Mouse (Mus musculus) MEL (cell line): Measurements from ENCODE around the gene Fut9. TPM values are rescaled to one million over a fixed set of nuclear protein-coding genes. Genes with fewer than 3 reads are reported as not detected.

Experiments used
- DNase-seq: peaks from one replicate; pipeline ENCODE4 v3.0.0; 2011; ENCODE audit warnings: low read depth, low spot score
- H3K27ac ChIP-seq: 2 replicates; pipeline ENCODE4 v1.5.1; 2012; ENCODE audit warnings: low read depth, mild to moderate bottlenecking, control low read depth, low read length, moderate library complexity; ENCODE audit not compliant: control insufficient read depth
- H3K27me3 ChIP-seq, 2 experiments: fragments of 150-350 bp in 1 of 2; sonication (generic) in 1 of 2; 2 replicates each; pipeline ENCODE4 v1.6.1; 2012; ENCODE audit warnings: low read length in 2 of 2, mild to moderate bottlenecking in 2 of 2, improper control_type of control experiment in 1 of 2, moderate library complexity in 1 of 2; ENCODE audit not compliant: insufficient read depth in 2 of 2, control insufficient read depth in 1 of 2
- H3K36me3 ChIP-seq, 2 experiments: 2 replicates each; pipeline ENCODE4 v1.6.1; 2012 to 2014; ENCODE audit warnings: low read length in 2 of 2, improper control_type of control experiment in 1 of 2, inconsistent platforms in 1 of 2, mild to moderate bottlenecking in 1 of 2; ENCODE audit not compliant: insufficient read depth in 2 of 2, control insufficient read depth in 1 of 2
- H3K4me1 ChIP-seq, 2 experiments: fragments of 150-350 bp in 1 of 2; sonication (generic) in 1 of 2; 2 replicates each; pipeline ENCODE4 v1.6.1; 2012; ENCODE audit warnings: low read length in 2 of 2, improper control_type of control experiment in 1 of 2, mild to moderate bottlenecking in 1 of 2; ENCODE audit not compliant: insufficient read depth in 2 of 2, control insufficient read depth in 1 of 2
- H3K4me3 ChIP-seq, 2 experiments: fragments of 150-350 bp in 1 of 2; sonication (generic) in 1 of 2; 2 replicates each; pipeline ENCODE4 v1.5.1; 2012; ENCODE audit warnings: low read depth in 2 of 2, low read length in 2 of 2, mild to moderate bottlenecking in 2 of 2, moderate library complexity in 2 of 2, control low read depth in 1 of 2, improper control_type of control experiment in 1 of 2; ENCODE audit not compliant: control insufficient read depth in 1 of 2, insufficient read depth in 1 of 2
- H3K79me2 ChIP-seq: 2 replicates; pipeline ENCODE4 v1.6.1; 2012; ENCODE audit warnings: mild to moderate bottlenecking, low read length, moderate library complexity; ENCODE audit not compliant: control insufficient read depth, poor library complexity, insufficient read depth
- H3K9ac ChIP-seq: 2 replicates; pipeline ENCODE4 v1.6.1; 2012; ENCODE audit warnings: low read depth, mild to moderate bottlenecking, control low read depth, low read length, moderate library complexity; ENCODE audit not compliant: control insufficient read depth, poor library complexity, severe bottlenecking
- H3K9me3 ChIP-seq: fragments of 150-350 bp; sonication (generic); replicated peaks from 2 replicates; pipeline ENCODE4 v1.6.1; 2012; ENCODE audit warnings: mild to moderate bottlenecking, low read length, improper control_type of control experiment, moderate library complexity; ENCODE audit not compliant: insufficient read depth
- CHD1 ChIP-seq: IDR thresholded peaks from 2 replicates; pipeline ENCODE4 v1.6.1; 2012; ENCODE audit warnings: low read depth, mild to moderate bottlenecking, inconsistent platforms, low read length, improper control_type of control experiment
- CTCF ChIP-seq, 3 experiments: IDR thresholded peaks in 2 of 3; conservative IDR thresholded peaks in 1 of 3; 2 replicates each; pipeline ENCODE4 v1.5.1; 2011 to 2012; ENCODE audit warnings: low read length in 3 of 3, low read depth in 2 of 3, mild to moderate bottlenecking in 2 of 3, improper control_type of control experiment in 1 of 3, inconsistent platforms in 1 of 3, mixed read lengths in 1 of 3, moderate library complexity in 1 of 3; ENCODE audit not compliant: control insufficient read depth in 1 of 3, insufficient read depth in 1 of 3, poor library complexity in 1 of 3, severe bottlenecking in 1 of 3
- E2F4 ChIP-seq: IDR thresholded peaks from 2 replicates; pipeline ENCODE4 v1.6.1; 2011; ENCODE audit warnings: low read depth, low read length, improper control_type of control experiment, borderline replicate concordance
- ELF1 ChIP-seq: IDR thresholded peaks from 2 replicates; pipeline ENCODE4 v1.6.1; 2014; ENCODE audit warnings: low read depth, mild to moderate bottlenecking, inconsistent platforms, low read length, improper control_type of control experiment, moderate library complexity
- GATA1 ChIP-seq: IDR thresholded peaks from 2 replicates; pipeline ENCODE4 v1.6.1; 2011; ENCODE audit warnings: low read depth, low read length, improper control_type of control experiment
- HCFC1 ChIP-seq: IDR thresholded peaks from 2 replicates; pipeline ENCODE4 v1.6.1; 2012; ENCODE audit warnings: low read depth, mild to moderate bottlenecking, inconsistent platforms, low read length, improper control_type of control experiment, moderate library complexity
- KAT2A ChIP-seq: conservative IDR thresholded peaks from 2 replicates; pipeline ENCODE4 v1.6.1; 2012; ENCODE audit warnings: low read depth, low read length, improper control_type of control experiment, inconsistent platforms
- MAX ChIP-seq: IDR thresholded peaks from 2 replicates; pipeline ENCODE4 v1.6.1; 2011; ENCODE audit warnings: low read length, improper control_type of control experiment
- MAZ ChIP-seq: IDR thresholded peaks from 2 replicates; pipeline ENCODE4 v1.6.1; 2012; ENCODE audit warnings: low read depth, mild to moderate bottlenecking, inconsistent platforms, low read length, improper control_type of control experiment
- MXI1 ChIP-seq: IDR thresholded peaks from 2 replicates; pipeline ENCODE4 v1.6.1; 2011; ENCODE audit warnings: mild to moderate bottlenecking, low read depth, low read length, improper control_type of control experiment
- MYB ChIP-seq: IDR thresholded peaks from 2 replicates; pipeline ENCODE4 v1.6.1; 2011; ENCODE audit warnings: mild to moderate bottlenecking, low read depth, low read length, improper control_type of control experiment
- MYC ChIP-seq: IDR thresholded peaks from 2 replicates; pipeline ENCODE4 v1.6.1; 2011; ENCODE audit warnings: low read depth, mild to moderate bottlenecking, low read length, improper control_type of control experiment, moderate library complexity
- NRF1 ChIP-seq: IDR thresholded peaks from 2 replicates; pipeline ENCODE4 v1.6.1; 2014; ENCODE audit warnings: low read depth, mild to moderate bottlenecking, inconsistent platforms, low read length, improper control_type of control experiment, moderate library complexity; ENCODE audit not compliant: poor library complexity, insufficient read depth, severe bottlenecking
- RAD21 ChIP-seq: IDR thresholded peaks from 2 replicates; pipeline ENCODE4 v1.6.1; 2011; ENCODE audit warnings: mild to moderate bottlenecking, low read depth, low read length, improper control_type of control experiment
- RCOR1 ChIP-seq: IDR thresholded peaks from 2 replicates; pipeline ENCODE4 v1.6.1; 2012; ENCODE audit warnings: low read depth, mild to moderate bottlenecking, inconsistent platforms, low read length, improper control_type of control experiment
- SIN3A ChIP-seq: IDR thresholded peaks from 2 replicates; pipeline ENCODE4 v1.6.1; 2012; ENCODE audit warnings: low read length, improper control_type of control experiment, inconsistent platforms
- SMC3 ChIP-seq: IDR thresholded peaks from 2 replicates; pipeline ENCODE4 v1.6.1; 2011; ENCODE audit warnings: low read depth, low read length, improper control_type of control experiment
- TAL1 ChIP-seq: IDR thresholded peaks from 2 replicates; pipeline ENCODE4 v1.6.1; 2012; ENCODE audit warnings: mild to moderate bottlenecking, inconsistent platforms, low read length, moderate library complexity, mixed read lengths
- TBP ChIP-seq: IDR thresholded peaks from 2 replicates; pipeline ENCODE4 v1.8.0; 2011; ENCODE audit warnings: low read depth, low read length, improper control_type of control experiment
- USF1 ChIP-seq: IDR thresholded peaks from 2 replicates; pipeline ENCODE4 v1.6.1; 2014; ENCODE audit warnings: low read depth, mild to moderate bottlenecking, inconsistent platforms, low read length, improper control_type of control experiment, moderate library complexity
- USF2 ChIP-seq, 2 experiments: IDR thresholded peaks; 2 replicates each; pipeline ENCODE4 v1.6.1; 2011 to 2012; ENCODE audit warnings: improper control_type of control experiment in 2 of 2, low read length in 2 of 2, borderline replicate concordance in 1 of 2, inconsistent platforms in 1 of 2, low read depth in 1 of 2, mild to moderate bottlenecking in 1 of 2; ENCODE audit not compliant: insufficient read depth in 1 of 2
- ZKSCAN1 ChIP-seq: IDR thresholded peaks from 2 replicates; pipeline ENCODE4 v1.6.1; 2012; ENCODE audit warnings: low read depth, mild to moderate bottlenecking, inconsistent platforms, low read length, improper control_type of control experiment, moderate library complexity
- polyA plus RNA-seq, 2 experiments: library from polyadenylated mRNA; stranded (reverse) in 1 of 2; unstranded in 1 of 2; fragments of >175 nt in 1 of 2; fragments of >200 nt in 1 of 2; gene quantifications; 2 replicates each; pipeline versions ENCODE4 v1.2.1 to v1.2.4; 2012; ENCODE audit warnings: low replicate concordance in 2 of 2, low read depth in 1 of 2; ENCODE audit not compliant: insufficient read length in 2 of 2, insufficient read depth in 1 of 2, missing spikeins in 1 of 2
- total RNA-seq: library from RNA; depleted of rRNA; stranded (reverse); fragments of 300-350 nt; gene quantifications from 2 replicates; pipeline ENCODE4 v1.2.3, GENCODE M21; 2012

The Fut9 gene
- total and polyA plus RNA-seq, 3 experiments: not detected

DNA sequence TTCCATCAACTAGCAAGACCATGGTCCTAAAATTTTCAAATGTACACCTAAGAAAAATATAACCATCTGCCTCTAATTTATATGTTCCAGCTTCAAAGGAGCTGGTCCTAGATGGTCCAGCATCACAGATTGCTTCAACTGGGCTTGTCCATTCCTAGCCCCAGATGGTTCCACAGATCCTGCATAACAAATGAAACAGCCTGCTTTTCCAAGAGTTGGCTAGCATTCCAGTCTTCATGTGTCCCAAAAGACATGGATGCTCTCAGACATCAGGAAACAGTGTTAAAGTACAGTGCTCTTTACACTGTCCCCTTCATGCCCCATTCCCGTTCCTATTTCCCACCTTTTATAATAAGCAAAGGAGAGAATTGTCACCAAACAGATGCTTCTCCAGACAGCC lies 135.8 kb downstream of the Fut9 start:
- no peak for DNase-seq
- Histone ChIP-seq H3K4me1 (no peaks in the 10 kb centered on the region), H3K36me3 (no peaks in the 10 kb centered on the region), H3K9ac (no peak overlapping the region), H3K4me3 (no peak overlapping the region), H3K27me3 (no peaks in the 10 kb centered on the region), H3K27ac (no peak overlapping the region), H3K79me2 (no peaks in the 10 kb centered on the region), H3K9me3 (no peaks in the 10 kb centered on the region)
- TF ChIP-seq HCFC1 (no peak), NRF1 (no peak)

DNA sequence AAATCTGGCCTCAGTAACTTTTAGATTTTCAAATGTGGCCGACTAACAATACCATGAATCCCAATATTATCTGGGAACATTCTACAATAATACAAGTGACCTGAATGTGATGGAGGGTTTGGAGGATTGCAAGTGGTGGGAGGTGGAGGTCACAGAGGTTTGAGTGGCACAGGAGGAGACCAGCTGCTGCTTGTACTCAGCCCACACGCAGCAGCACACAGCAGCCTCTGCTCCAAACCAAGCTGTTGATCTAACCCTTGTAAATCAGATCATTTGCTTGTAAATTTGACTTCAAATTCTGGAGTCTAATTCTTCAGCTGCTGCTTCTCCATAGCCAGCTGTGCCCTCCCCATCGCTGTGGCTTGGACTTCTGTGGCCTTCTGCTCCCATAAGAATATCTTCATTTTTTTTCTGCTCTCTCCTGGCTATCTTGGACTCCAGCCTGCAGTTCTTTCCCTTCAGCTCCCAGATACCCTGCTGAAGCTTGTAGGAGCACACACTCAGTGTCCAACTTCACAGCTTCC lies 138.8 kb downstream of the Fut9 start:
- H3K4me3 ChIP-seq: no peak overlapping the region
- no peaks in the 10 kb centered on the region for H3K9me3 ChIP-seq
- H3K27ac ChIP-seq: no peak overlapping the region
- H3K27me3 ChIP-seq: no peaks in the 10 kb centered on the region
- no peaks in the 10 kb centered on the region for H3K79me2 ChIP-seq
- no peak for TF ChIP-seq KAT2A
- no peak for TF ChIP-seq SIN3A
- no peak for TF ChIP-seq TAL1
- no peak for TF ChIP-seq ELF1
- TF ChIP-seq ZKSCAN1: no peak
- no peak for TF ChIP-seq NRF1
- TF ChIP-seq GATA1: no peak
- no peak for TF ChIP-seq E2F4
- no peak for TF ChIP-seq RCOR1
- TF ChIP-seq CTCF (IDR thresholded peaks at IDR 0.05 in 2 of 3, conservative IDR thresholded peaks at IDR 0.05 in 1 of 3; ENCODE audit: control insufficient read depth in 1 of 3, insufficient read depth in 1 of 3, low read depth in 2 of 3, low read length in 3 of 3, poor library complexity in 1 of 3, severe bottlenecking in 1 of 3): no peak
- H3K36me3 ChIP-seq: no peaks in the 10 kb centered on the region
- no peak overlapping the region for H3K9ac ChIP-seq
- no peak for DNase-seq
- no peaks in the 10 kb centered on the region for H3K4me1 ChIP-seq

DNA sequence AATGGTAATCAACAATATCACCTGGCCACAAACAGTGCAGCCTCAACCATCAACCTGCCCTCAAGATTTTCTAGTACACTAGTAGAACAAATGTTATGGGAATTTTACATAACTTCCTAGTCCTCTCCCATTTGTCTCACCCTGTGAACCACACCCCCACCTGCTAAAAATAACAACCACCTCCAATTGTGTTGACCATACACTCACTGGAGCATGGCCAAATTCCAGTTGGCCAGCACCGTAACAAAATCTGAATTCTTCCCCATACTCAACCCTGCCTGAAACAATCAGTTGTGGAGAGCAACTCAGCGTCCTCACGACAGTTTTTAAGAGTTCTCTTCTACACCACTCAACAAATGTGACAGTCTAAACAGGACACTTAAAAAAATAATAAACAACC lies 141.3 kb downstream of the Fut9 start:
- TF ChIP-seq MAZ (no peak), SMC3 (no peak), CTCF (IDR thresholded peaks at IDR 0.05 in 2 of 3, conservative IDR thresholded peaks at IDR 0.05 in 1 of 3; ENCODE audit: control insufficient read depth in 1 of 3, insufficient read depth in 1 of 3, low read depth in 2 of 3, low read length in 3 of 3, poor library complexity in 1 of 3, severe bottlenecking in 1 of 3) (no peak), MAX (no peak), MXI1 (no peak), HCFC1 (no peak), MYB (no peak), GATA1 (no peak), CHD1 (no peak), TBP (no peak), KAT2A (no peak), RCOR1 (no peak), USF2 (IDR thresholded peaks at IDR 0.05; ENCODE audit: borderline replicate concordance in 1 of 2, insufficient read depth in 1 of 2, low read depth in 1 of 2, low read length in 2 of 2) (no peak), MYC (no peak), USF1 (no peak), RAD21 (no peak)

More for the DNA sequence above, 141.3 kb downstream of the Fut9 start:
- H3K27me3 ChIP-seq: no peaks in the 10 kb centered on the region
- no peaks in the 10 kb centered on the region for H3K9me3 ChIP-seq
- H3K4me1 ChIP-seq: no peaks in the 10 kb centered on the region
- H3K4me3 ChIP-seq: no peak overlapping the region
- no peaks in the 10 kb centered on the region for H3K36me3 ChIP-seq
- H3K9ac ChIP-seq: no peak overlapping the region
- DNase-seq: no peak
- no peak overlapping the region for H3K27ac ChIP-seq
- no peaks in the 10 kb centered on the region for H3K79me2 ChIP-seq
